Mouse (Mus musculus) kidney, embryonic 14.5 days (tissue): ENCODE measurements at regions not wholly inside any gene's neighbourhood (a gene's known extent, or its start where the extent isn't known, plus 50 kb on each side); places are given as distances from the start of the nearest gene placed in this dataset.
A peak's percentile ranks its signal among the peaks of the same experiment; 100 is the strongest.

Source experiments
- ATAC-seq: fragments of 200-750 bp; cut with Nextera tagmentation; 2 replicates; pipeline ENCODE4 v1.8.0; 2017; ENCODE audit warnings: moderate number of reproducible peaks, mild to moderate bottlenecking, moderate TSS enrichment, moderate library complexity; ENCODE audit not compliant: low FRiP score, low TSS enrichment
- H3K27ac ChIP-seq: fragments of 300-500 bp; sonication (generic); 2 replicates; pipeline ENCODE4 v1.5.1; 2014; ENCODE audit warnings: low read depth, mild to moderate bottlenecking, low read length, moderate library complexity, mixed read lengths
- H3K27me3 ChIP-seq: fragments of 300-500 bp; sonication (generic); 2 replicates; pipeline ENCODE4 v1.6.1; 2014; ENCODE audit warnings: mild to moderate bottlenecking, low read length; ENCODE audit not compliant: control insufficient read depth, insufficient read depth
- H3K36me3 ChIP-seq: fragments of 300-500 bp; sonication (generic); 2 replicates; pipeline ENCODE4 v1.6.1; 2014; ENCODE audit warnings: low read length, mixed read lengths; ENCODE audit not compliant: control insufficient read depth, insufficient read depth
- H3K4me1 ChIP-seq: fragments of 300-500 bp; sonication (generic); 2 replicates; pipeline ENCODE4 v1.6.1; 2014; ENCODE audit warnings: low read length, mixed read lengths; ENCODE audit not compliant: control insufficient read depth, insufficient read depth
- H3K4me2 ChIP-seq: fragments of 300-500 bp; sonication (generic); replicated peaks from 2 replicates; pipeline ENCODE4 v1.6.1; 2014; ENCODE audit warnings: low read depth, mild to moderate bottlenecking, low read length
- H3K4me3 ChIP-seq: fragments of 300-500 bp; sonication (generic); 2 replicates; pipeline ENCODE4 v1.5.1; 2014; ENCODE audit warnings: mild to moderate bottlenecking, low read length
- H3K9ac ChIP-seq: fragments of 300-500 bp; sonication (generic); 2 replicates; pipeline ENCODE4 v1.6.1; 2014; ENCODE audit warnings: low read depth, mild to moderate bottlenecking, low read length, moderate library complexity
- H3K9me3 ChIP-seq: fragments of 300-500 bp; sonication (generic); 2 replicates; pipeline ENCODE4 v1.6.1; 2016; ENCODE audit warnings: low read length; ENCODE audit not compliant: control insufficient read depth
- WGBS: fragments of 180-500 bp; shearing (Covaris S2); extraction: QIAGEN DNeasy Blood & Tissue Kit; methylation state at CpG from one replicate; pipeline ENCODE4 v1.1.7; 2014; 5-methylcytosine and 5-hydroxymethylcytosine counted together

GRCm38 (mm10) chr2:178981736-178982502, 460.3 kb upstream of the Cdh4 start:
- Histone ChIP-seq H3K4me2 (no peak overlapping the region), H3K4me3 (no peak overlapping the region), H3K4me1 (no peaks in the 10 kb centered on the region), H3K27me3 (no peaks in the 10 kb centered on the region), H3K9ac (no peak overlapping the region), H3K27ac (no peak overlapping the region), H3K9me3 (no peaks in the 10 kb centered on the region), H3K36me3 (no peaks in the 10 kb centered on the region)
- WGBS, result 32% methylated on average over 7 of the region's 7 CpGs
- no peak for ATAC-seq

GRCm38 (mm10) chr2:178983801-178984200, 458.4 kb upstream of the Cdh4 start:
- ATAC-seq, result no peak
- Histone ChIP-seq H3K27ac (no peak overlapping the region), H3K4me2 (no peak overlapping the region), H3K9me3 (no peaks in the 10 kb centered on the region), H3K9ac (no peak overlapping the region), H3K4me1 (no peaks in the 10 kb centered on the region), H3K4me3 (no peak overlapping the region), H3K27me3 (no peaks in the 10 kb centered on the region), H3K36me3 (no peaks in the 10 kb centered on the region)
- WGBS, result 93% methylated on average over 8 of the region's 8 CpGs

- ATAC-seq, result no peak
- Histone ChIP-seq H3K4me3 (no peak overlapping the region), H3K4me2 (no peak overlapping the region), H3K36me3 (no peaks in the 10 kb centered on the region), H3K9ac (no peak overlapping the region), H3K4me1 (no peaks in the 10 kb centered on the region), H3K27me3 (no peaks in the 10 kb centered on the region), H3K27ac (no peak overlapping the region), H3K9me3 (no peaks in the 10 kb centered on the region)
- WGBS, result 85% methylated on average over 10 of the region's 10 CpGs
Observed at GRCm38 (mm10) chr2:178987935-178988334, 454.3 kb upstream of the Cdh4 start.

GRCm38 (mm10) chr2:178989291-178989690, 452.9 kb upstream of the Cdh4 start:
- Histone ChIP-seq H3K4me3 (no peak overlapping the region), H3K27ac (no peak overlapping the region), H3K4me1 (no peaks in the 10 kb centered on the region), H3K9ac (no peak overlapping the region), H3K36me3 (no peaks in the 10 kb centered on the region), H3K4me2 (no peak overlapping the region), H3K9me3 (no peaks in the 10 kb centered on the region), H3K27me3 (no peaks in the 10 kb centered on the region)
- 91% methylated on average over 7 of the region's 7 CpGs for WGBS
- no peak for ATAC-seq

GRCm38 (mm10) chr2:178989784-178990183, 452.4 kb upstream of the Cdh4 start:
- no peak overlapping the region for H3K27ac ChIP-seq
- ATAC-seq, result no peak
- no peak overlapping the region for H3K4me2 ChIP-seq
- H3K9ac ChIP-seq, result no peak overlapping the region
- no peaks in the 10 kb centered on the region for H3K27me3 ChIP-seq
- no peaks in the 10 kb centered on the region for H3K4me1 ChIP-seq
- H3K36me3 ChIP-seq, result no peaks in the 10 kb centered on the region
- whole genome bisulfite sequencing, result 78% methylated on average over 1 of the region's 1 CpGs
- no peaks in the 10 kb centered on the region for H3K9me3 ChIP-seq
- H3K4me3 ChIP-seq, result no peak overlapping the region

GRCm38 (mm10) chr2:178990959-178991358, 451.3 kb upstream of the Cdh4 start:
- Histone ChIP-seq H3K9me3 (no peaks in the 10 kb centered on the region), H3K27me3 (no peaks in the 10 kb centered on the region), H3K4me2 (no peak overlapping the region), H3K9ac (no peak overlapping the region), H3K27ac (no peak overlapping the region), H3K4me3 (no peak overlapping the region), H3K4me1 (no peaks in the 10 kb centered on the region), H3K36me3 (no peaks in the 10 kb centered on the region)
- no peak for ATAC-seq
- WGBS, result 87% methylated on average over 4 of the region's 4 CpGs

GRCm38 (mm10) chr2:178992334-178993116, 449.7 kb upstream of the Cdh4 start:
- no peak overlapping the region for H3K4me2 ChIP-seq
- no peaks in the 10 kb centered on the region for H3K4me1 ChIP-seq
- H3K27me3 ChIP-seq, result no peaks in the 10 kb centered on the region
- ATAC-seq, result no peak
- 80% methylated on average over 8 of the region's 8 CpGs for WGBS
- H3K9me3 ChIP-seq, result no peaks in the 10 kb centered on the region
- no peak overlapping the region for H3K27ac ChIP-seq
- no peaks in the 10 kb centered on the region for H3K36me3 ChIP-seq
- no peak overlapping the region for H3K4me3 ChIP-seq
- no peak overlapping the region for H3K9ac ChIP-seq

- no peaks in the 10 kb centered on the region for H3K36me3 ChIP-seq
- H3K4me3 ChIP-seq, result no peak overlapping the region
- WGBS, result 20% methylated on average over 2 of the region's 2 CpGs
- H3K9me3 ChIP-seq, result no peaks in the 10 kb centered on the region
- no peaks in the 10 kb centered on the region for H3K27me3 ChIP-seq
- no peak for ATAC-seq
- no peak overlapping the region for H3K27ac ChIP-seq
- no peaks in the 10 kb centered on the region for H3K4me1 ChIP-seq
- H3K4me2 ChIP-seq, result no peak overlapping the region
- no peak overlapping the region for H3K9ac ChIP-seq
Observed at GRCm38 (mm10) chr2:178997921-178998320, 444.3 kb upstream of the Cdh4 start.

- H3K36me3 ChIP-seq, result no peaks in the 10 kb centered on the region
- WGBS, result 39% methylated on average over 17 of the region's 17 CpGs
- peak overlapping the region; percentile 25 for H3K4me2 ChIP-seq
- no peaks in the 10 kb centered on the region for H3K9me3 ChIP-seq
- no peak overlapping the region for H3K9ac ChIP-seq
- H3K4me3 ChIP-seq, result no peak overlapping the region
- no peaks in the 10 kb centered on the region for H3K27me3 ChIP-seq
- no peak overlapping the region for H3K27ac ChIP-seq
- no peaks in the 10 kb centered on the region for H3K4me1 ChIP-seq
- ATAC-seq, result peak; percentile 81; the same call in 1 of the 2 replicates
Observed at GRCm38 (mm10) chr2:179000448-179001081, 441.7 kb upstream of the Cdh4 start.
